Mouse (Mus musculus) c-Kit-positive CD71-positive TER-119-positive erythroid progenitor cells, embryonic 14.5 days (primary cell): ENCODE data around the gene Hoxb8.
A peak's percentile ranks its signal among the peaks of the same experiment; 100 is the strongest.

Experiments used
- DNase-seq: peaks from one replicate; pipeline ENCODE4 v3.0.0-alpha.2; 2013; ENCODE audit warnings: low spot score

The Hoxb8 gene

DNA sequence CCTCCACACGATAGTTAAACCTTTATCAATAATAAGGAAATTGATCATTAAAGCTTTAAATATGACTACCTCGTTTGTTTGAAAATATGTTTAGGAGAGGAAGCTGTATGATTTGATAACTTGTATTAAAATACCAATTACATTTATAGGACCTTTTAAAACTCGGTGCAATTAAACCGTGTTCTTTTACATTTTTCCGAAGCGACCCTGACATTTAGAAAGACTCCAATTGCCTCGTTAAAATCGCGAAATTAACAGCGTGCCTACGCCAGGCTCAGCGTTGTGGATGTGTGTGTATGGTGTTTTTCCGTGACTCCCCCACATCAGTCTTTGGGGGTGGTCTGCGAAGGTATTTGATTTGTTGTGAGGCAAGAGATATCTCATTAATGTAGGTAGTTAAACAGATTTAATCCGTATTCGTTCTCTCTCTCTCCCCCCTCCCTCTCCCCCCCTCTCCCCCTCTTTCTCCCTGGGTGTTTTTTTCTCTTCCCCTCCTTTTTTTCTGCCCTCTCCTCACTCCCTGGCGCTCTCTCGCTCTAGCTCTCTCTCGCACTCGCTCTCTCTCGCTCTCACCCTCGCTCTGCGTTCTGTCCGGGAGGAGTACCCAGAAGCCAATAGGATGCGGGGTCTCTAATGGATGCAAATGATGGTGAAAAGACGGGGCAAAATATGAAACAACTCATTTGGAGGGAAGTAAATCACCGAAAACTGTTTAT is at the start of gene Hoxb8:
Gene Hoxb8 (plus strand): TSS at position 51 of the 716 bp plus-strand sequence.
- no peak for DNase-seq

DNA sequence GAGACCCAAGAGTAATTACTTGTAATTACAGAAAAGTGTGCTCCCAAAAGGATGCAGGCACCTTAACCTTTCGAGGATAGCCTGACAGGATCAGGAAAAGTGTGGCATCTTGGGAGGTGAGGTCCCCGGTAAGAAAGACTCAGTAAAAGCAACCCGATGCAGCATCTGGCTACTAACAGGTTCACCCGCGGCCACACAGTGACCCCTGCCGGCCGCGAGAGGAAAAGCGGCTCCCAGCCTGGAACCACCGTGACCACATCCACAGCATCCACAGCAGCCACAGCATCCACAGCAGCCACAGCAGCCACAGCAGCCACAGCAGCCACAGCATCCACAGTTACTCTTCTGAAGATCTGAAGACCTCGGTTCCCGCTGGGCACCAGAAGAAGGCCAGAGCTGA is 46.8 kb upstream of the Hoxb8 start:
- DNase-seq, result peak; percentile 5

DNA sequence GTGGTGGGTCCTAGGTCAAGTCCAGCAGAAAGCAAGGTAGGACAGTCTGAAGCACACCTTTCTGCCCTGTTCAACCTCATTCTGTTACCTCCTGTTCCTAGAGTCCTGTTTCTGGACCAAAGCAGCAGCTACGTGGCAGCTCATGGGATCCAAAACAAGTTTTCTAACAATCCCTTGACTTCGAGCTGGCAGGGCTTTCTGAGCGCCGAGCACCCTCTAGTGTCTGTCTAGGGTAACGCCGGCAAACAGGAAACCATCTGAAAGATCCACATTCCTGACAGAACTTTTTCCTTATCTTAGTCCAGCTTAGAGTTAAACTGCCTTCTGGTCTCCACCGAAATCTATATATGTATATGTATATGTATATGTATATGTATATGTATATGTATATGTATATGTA is 41.5 kb upstream of the Hoxb8 start:
- peak; percentile 13 for DNase-seq

DNA sequence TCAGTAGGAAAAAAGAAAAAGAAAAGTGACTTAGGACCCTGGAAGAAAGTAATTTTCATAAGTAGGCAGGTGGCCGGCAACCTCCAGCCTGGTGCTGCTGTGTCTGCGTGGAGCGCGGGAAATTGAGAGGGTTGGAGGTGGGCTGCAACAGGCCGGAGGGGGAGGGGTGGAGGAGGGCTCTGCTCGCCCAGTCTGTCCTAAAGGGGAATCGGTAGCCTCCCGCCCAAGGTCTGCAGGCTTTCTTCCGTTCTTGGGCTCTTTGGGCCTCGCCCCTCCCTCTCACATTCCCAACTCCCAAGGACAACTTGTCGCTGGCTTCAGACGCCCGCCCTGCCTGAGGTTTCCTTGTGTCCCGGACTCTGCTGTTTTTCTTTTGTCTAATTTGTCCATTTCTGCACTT is 30.8 kb upstream of the Hoxb8 start:
- no peak for DNase-seq

DNA sequence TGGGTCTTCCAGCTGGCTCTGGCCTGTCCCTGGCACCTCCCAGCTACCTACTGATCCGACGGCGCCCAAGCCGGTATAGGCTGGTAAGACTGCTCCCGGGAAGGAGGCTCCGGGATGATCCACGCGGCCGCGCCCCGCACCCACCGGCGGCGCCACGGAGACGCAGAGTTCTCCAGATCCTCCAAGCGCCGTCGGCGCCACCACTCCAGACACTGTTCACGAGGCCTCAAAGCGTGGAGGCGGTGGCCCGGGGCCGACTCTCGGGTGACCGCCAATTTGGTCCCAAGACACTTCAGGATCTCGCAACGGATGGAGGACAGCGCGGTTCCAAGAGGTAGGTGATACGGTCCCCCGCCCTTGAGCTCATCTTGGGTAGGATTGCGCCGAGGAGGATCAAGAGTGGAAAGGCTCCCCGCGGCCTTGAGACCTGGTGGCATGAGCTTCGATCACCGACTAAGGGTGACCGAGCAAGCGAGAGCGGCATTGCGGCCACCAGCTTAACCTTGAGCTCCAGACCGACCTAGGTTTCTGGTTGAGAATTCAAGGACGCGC is 30.1 kb upstream of the Hoxb8 start:
- DNase-seq, result no peak

DNA sequence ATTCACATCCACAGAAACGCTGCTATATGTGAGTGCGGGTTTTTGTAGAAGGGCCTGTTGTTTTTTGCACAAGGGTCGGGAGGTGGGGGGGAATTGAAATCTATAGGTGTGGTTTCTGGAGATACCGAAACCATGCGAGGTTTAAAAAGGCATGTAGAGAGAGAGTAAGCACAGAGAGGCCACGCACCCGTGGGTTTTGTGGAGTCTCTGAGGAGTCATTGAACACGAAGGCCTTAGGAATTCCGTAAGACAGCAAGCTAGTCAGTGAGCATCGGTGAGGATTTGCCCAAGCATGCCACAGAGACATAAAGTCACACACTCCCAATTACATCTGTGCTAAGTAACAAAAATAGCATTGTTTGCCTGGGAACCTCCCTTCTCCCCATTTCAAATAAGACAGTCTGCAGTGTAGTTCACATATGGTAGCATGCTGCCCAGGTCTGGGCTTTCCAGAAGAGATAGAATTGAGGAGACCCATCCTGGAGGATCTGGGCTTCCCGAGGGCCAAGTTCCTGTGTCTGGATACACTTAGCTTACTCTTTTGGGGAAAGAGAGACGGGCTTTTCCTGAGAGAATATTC is 29.1 kb upstream of the Hoxb8 start:
- DNase-seq, result no peak

DNA sequence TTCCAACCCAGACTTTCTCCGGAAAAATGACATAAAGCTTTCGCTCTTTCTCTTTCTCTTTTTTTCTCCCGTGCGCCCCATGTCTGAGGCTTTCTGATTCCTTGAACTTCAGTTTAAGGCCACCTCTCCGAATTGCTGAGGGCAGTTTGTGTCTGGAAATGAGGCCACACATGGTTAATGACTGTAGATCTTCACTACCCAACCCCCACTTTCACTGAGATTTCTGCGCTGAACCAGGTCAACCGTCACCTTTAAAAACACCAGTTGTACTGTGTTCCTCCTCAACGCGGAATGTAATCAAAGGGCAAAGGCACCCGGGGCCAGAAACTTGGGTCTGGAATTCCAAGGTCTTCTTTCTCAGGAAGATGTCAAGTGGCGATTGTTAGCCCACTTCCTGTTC is 27.5 kb upstream of the Hoxb8 start:
- no peak for DNase-seq

DNA sequence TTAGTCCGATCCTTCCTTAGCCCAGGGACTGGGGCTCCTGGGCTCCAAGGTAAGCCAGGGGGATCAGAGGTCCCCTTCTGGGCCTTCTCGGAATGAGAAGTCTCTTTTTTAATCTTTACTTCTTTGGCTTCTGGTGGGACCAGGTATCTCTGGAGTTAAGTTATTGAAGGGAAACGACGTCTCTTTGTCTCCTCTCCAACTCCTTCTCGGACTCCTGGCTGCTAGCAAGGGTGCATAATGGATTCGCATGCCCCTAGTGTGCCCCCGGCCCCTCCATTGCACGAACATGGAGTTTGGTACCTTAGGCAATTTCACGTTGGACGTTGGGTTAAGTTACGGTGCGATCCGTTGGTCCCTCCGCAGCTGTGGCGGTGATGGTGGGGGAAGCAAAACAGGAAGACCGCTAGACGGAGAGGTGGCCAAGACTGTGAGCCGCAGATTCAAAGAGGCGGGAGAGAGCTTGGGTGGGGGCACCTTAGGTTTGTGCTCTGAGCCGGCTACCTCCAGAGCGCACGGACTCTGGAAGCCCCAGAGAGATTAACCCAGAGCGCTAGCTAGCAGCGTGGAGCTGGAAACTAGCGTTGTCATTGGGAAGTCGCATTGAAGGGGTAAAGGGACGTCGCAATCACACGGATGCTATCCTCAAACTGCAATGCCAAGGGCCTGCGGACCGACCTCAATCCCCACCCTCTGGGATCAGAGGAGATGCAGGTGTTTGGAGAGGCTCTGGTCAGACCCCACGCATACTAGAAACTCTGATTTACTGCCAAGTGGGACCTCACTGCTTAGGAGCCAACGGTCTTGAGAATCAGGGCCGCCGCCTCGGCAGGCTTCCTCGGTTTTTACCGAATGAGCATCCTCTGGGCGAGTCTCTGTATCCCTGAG is 26.4 kb upstream of the Hoxb8 start:
- DNase-seq, result no peak

DNA sequence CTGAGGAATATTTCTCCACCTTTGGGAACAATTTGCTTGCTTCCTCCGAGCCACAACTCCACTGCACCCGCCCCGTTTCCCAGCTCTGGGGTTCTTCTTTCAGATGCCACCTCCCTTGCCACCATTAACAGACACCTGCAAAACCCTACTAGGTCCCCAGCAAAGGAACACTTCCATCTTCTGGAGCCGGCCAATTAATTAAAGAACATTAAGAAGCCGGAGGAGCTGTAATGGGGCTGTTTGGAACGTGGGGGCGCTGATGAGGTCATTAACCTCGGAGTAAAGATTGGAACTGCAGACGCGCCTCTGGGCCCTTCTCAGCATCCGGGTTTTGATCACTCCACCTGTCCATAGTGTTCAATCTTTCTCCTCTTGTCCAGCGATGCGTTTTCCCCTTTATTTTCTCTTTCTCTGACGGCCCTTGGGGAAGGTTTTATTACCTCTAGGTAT is 25.7 kb upstream of the Hoxb8 start:
- no peak for DNase-seq

DNA sequence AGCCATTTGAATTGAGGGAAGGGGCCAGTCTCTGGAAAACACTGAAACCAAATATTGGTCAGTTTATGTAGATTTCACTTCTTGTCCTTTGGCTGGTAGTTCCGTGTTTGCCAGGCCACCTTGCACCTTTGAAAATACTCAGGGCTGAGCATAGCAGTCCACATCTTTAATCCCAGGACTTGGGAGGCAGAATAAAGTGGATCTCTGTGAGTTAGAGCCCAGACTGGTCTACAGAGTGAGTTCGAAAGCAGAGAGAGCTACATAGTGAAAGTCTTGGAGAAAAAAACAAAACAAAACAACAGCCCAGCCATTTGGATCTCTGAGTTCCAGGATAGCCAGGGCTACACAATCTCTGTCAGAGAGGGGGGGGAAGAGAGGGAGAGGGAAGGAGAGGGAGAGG is 24.6 kb upstream of the Hoxb8 start:
- DNase-seq, result no peak

DNA sequence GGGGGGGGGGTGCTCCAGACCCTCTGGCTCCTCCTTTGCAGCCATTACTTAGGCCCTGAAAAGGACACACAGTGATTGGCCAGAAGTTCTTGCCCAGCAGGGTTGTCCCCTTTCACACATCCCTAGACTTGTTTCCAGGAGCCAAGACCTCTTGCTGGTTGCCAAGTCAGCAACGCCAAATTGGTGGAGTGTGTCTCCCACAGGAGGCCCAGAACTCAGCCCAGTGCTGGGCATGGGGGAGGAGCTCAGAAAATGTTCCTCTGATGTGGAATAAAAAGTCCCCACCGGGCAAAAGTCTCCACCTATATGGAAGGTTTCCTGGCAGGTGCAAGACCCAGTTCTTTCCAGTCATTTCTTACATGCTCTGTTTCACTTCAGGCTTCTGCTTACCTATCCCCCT is 22.7 kb upstream of the Hoxb8 start:
- no peak for DNase-seq

DNA sequence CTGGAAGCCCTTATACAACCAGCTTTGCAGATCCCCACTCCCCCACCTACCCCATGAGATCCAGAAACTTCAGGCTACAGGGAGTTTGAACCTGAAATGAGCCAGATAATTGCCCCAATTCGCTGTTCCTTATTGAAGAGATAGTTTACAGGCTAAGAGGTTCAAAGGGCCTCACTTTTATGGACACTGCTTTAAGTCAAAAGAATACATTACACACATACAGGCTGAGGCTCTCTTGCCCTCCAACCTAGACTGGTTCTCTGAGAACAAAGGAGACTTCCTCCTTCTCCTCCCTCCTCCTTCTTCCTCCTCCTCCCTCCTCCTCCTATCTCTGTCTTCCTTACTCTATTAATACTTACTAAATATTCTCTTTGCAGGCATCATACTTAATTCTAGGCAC is 22.2 kb upstream of the Hoxb8 start:
- DNase-seq, result no peak

DNA sequence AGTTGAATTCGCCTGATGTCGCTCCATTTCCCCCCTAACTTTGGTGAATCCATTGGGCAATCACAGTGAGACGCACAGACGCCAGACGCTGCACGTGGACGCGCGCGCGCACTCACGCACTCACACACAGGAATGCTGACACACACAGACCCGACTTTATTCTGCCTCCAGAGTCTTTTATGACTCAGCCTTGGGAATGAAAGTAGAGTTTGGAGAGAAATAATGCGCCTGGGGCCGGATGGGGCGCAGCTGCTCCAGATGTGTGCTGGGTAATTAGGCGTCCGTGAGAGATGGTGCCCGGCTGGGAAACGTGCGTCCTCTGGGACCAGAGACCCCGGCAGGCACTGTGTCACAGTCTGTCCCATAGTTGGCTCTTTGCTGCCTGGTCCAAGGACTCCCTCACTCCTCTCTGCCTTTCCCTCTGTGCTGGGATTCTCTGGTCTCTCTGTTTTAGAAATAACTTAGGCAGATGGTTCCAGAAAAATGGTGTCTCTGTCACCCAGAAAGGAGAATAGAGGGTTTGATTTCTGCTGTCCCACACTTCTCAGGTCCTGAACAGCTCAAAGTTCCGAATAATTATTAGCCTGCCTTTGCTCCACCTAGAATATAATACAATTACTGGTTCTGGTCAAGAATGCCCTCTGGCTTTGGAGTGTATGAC is 21.3 kb upstream of the Hoxb8 start:
- DNase-seq, result no peak

DNA sequence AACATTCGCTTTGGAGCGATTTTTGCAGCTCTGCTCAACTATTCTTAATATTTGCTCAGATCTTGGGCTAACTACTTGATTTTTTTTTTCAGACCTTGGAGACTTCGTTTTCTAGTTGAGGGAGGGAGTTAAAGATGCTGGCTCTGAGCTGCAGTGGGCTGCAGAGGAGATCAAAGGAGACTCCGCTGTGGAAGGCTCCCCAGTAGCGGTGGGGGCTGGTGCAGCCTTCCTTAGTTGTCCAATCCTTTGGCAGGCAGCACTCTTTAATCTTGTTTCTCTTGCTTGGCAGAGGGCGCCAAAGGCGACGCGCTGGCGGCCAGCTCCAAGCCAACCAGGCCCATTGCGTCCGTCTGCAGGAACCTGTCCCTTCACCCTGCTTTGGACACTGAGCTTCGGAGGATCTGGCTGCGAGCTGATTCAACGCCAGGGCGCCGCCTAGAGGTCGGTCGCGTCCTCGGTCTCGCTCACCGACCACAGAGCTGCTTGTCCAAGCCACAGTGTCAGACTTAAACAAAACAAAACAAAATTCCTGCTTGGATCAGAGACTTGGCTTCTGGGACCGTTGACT is 20.3 kb upstream of the Hoxb8 start:
- peak; percentile 3 for DNase-seq

DNA sequence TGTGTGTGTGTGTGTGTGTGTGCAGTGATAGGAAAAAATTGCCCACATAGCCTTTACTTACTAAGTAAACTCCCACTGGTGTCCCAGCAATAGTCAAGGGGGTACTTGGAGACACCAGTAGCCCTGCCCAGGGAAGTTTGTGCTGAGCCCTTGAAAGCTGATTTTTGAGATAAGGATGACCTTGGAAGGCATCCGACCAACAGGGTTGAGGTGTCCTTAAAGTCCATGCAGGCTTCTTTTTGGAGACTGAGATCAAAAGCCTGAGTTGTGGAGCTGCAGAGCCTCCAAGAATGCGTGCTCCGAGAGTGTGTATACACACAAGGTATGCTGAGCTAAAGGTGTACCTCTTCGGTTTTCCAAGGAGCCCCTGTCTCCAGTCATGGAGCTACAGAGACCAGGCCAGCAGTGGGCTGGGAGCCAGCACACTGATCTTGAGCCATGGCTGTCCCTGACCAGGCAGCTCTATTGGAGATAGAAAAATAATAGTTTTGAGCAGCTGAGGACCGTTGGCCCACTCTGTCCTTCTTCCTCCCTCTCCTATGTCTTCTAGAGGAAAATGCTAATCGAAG is 19.4 kb upstream of the Hoxb8 start:
- DNase-seq, result no peak

DNA sequence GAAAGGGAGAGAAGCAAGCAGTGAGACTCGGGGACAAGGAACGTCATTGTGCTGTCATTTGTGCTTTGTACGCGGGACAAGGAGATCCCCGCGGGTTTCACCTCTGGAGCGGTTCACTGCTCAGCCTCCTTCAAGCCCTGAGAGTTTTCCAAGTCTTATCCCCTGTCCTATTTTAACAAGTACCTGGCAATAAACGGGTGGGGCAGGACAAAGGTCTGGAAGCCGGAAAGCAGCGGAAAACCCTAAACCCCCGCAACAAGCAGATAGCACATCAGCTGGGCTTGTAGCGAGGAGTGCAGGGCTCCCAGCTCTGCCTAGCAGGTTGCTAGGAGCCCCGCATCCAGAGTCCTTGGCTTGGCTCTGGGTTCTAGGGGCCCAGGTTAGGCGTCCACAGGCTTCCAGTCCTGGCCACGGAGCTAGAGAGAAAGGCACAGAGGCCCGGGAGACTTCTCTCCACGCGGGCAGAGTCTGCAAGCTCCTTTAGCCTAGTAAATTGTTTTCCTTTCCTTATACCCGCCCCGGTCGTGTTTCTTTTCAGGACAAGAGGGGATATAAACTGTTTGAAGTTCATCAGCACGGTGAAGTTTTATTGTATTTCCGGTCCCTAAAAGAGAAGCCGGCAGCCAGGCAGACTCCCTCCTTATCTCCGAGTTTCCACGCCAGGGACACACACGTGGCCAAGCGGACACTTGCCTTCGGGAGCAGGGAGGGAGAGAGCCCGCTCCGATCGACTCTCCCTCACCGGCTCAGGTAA is 17.9 kb upstream of the Hoxb8 start:
- DNase-seq, result no peak

DNA sequence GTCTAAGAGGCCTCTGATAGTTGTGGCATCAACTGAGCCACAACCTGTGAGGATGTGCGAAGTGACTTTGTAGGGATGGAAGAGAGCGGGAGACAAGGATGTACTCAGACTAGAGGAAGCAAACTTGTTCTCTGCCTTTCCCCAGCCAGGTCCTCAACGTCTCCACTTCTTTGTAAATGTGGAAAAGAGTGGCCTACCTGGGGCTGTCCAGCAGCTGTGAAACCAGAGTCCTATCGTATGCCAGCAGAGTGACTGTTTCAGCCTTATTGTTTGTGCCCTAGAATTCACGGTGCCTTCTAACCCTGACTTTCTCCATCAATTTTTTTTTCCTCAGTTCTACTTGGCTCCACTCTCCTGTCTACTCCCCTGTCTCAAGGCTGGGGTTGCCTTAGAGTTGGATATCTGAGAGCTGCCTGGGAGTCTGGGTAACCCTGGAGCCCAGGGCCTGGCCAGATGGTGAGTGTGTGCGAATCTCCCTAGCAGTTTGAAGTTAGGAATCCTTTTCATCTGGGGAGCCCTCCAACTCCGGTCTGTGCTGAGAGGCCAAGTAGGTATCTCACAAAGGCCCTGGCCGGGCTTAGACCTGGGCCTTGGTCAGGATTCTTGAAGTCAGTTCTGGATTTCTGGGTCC is 17.2 kb upstream of the Hoxb8 start:
- DNase-seq, result no peak

DNA sequence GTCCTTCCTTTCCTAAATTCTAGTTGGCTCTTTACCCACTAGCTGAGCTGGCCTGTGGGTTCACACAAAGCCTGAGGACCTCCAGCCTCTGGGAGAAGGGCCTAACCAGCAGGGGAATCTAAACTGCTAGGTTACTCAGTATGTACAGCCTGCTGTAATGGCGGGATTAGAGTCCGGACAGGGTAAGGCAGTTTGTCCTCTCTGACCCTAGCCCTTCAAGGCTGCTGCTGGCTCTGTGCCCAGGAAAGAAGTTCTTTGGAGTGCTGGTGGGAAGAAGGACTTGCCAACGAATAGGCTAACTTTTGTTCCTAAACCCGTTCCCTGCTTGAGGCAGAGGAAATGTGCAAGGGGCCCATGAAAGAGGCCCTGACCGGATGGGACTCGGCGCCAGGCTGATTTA is 15.8 kb upstream of the Hoxb8 start:
- DNase-seq, result no peak

DNA sequence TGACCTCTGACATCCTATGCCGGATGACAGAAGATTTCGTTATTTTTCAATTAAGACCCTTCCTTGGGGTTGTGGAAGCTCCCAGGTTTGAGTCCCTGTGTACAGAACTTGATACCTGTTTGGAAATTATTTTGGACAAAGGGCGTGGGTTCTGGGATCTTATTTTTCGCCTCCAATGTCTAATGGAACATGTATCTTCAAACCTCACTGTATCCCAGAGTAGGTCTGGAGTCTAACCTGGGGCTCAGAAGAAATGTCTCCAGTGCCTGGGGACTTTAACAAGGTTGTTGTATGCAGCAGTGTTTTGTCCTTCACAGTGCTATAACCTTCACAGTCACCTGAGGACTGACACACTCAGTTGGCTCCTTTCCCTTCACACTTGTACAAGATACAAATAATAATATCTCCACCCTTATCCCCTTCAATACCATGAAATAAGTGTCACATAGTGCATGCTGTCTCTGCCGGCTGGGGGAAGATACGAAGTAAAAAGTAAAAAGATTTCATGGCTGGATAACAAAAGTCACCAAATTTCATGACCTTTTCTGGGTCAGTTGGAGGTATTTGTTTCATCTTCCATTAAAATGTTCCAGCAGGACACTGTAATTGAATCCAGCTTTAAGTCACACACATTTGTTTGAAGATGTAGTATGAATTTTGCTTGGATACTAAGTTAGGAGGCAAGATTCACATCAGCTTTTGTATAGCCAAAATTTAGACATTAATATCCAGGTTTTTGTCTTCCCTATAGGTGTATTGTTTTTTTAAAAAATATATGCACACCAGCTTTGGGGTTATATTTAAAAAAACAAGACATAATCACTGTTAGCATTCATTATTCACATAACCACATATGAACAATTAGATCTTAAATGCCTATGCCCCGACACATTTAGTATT is 14.4 kb upstream of the Hoxb8 start:
- no peak for DNase-seq
